Mouse (Mus musculus): ENCODE measurements around the gene Klhl36. TPM values are rescaled to one million over a fixed set of nuclear protein-coding genes. Genes with fewer than 3 reads are reported as not detected.

Klhl36 gene
- total RNA-seq, 1 experiment = 3.6 TPM

DNA sequence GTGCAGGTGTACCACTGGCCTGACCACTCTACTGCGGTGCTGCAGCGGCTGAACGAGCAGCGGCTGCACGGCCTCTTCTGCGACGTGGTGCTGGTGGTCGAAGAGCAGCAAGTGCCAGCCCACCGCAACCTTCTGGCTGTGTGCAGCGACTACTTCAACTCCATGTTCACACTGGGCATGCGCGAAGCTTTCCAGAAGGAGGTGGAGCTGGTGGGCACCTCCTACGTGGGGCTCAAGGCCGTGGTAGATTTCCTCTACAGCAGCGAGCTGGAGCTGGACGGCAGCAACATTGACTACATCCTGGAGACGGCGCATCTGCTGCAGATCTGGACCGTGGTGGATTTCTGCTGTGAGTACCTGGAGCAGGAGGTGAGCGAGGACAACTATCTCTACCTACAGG lies 7.5 kb downstream of the Klhl36 start:
- Histone ChIP-seq H3K4me1 (ENCODE audit: control insufficient read depth in 2 of 2, insufficient read depth in 2 of 2, low read length in 2 of 2, poor library complexity in 1 of 2) (peaks cover 2 to 6% of the 10 kb centered on the region in 2 experiments; a peak in 1 of 4 replicates), H3K36me3 (ENCODE audit: control insufficient read depth, insufficient read depth, low read length, poor library complexity, severe bottlenecking) (no peaks in the 10 kb centered on the region), H3K27ac (ENCODE audit: insufficient read depth, low read depth, low read length, poor library complexity, severe bottlenecking) (no peak overlapping the region), H3K9me3 (ENCODE audit: control insufficient read depth, insufficient read depth, low read depth, low read length) (no peaks in the 10 kb centered on the region), H3K4me3 (ENCODE audit: insufficient read depth in 1 of 2, low read depth in 1 of 2, low read length in 2 of 2, poor library complexity in 1 of 2, severe bottlenecking in 1 of 2) (peak overlapping the region in 1 of 2 experiments; percentile 36; a peak in 1 of 4 replicates), H3K9ac (ENCODE audit: insufficient read depth, low read depth, low read length, poor library complexity, severe bottlenecking) (no peak overlapping the region)
- peak; percentile 56 for DNase-seq (ENCODE audit: low read depth, low spot score)
- in situ Hi-C loops (cut with MboI; ENCODE audit: low sequenced_read_pairs in 2 of 2, unreplicated experiment in 2 of 2) = no loop called here
- TF ChIP-seq MAFK (IDR thresholded peaks at IDR 0.05; ENCODE audit: insufficient read depth, low read depth, low read length) (no peak), CHD2 (IDR thresholded peaks at IDR 0.05; ENCODE audit: low read depth, low read length) (no peak), HCFC1 (IDR thresholded peaks at IDR 0.05; ENCODE audit: borderline replicate concordance, insufficient read depth, low read length) (no peak), ZC3H11A (IDR thresholded peaks at IDR 0.05; ENCODE audit: borderline replicate concordance, low read depth, low read length) (no peak), ZNF384 (IDR thresholded peaks at IDR 0.05; ENCODE audit: low read depth, low read length) (no peak)

DNA sequence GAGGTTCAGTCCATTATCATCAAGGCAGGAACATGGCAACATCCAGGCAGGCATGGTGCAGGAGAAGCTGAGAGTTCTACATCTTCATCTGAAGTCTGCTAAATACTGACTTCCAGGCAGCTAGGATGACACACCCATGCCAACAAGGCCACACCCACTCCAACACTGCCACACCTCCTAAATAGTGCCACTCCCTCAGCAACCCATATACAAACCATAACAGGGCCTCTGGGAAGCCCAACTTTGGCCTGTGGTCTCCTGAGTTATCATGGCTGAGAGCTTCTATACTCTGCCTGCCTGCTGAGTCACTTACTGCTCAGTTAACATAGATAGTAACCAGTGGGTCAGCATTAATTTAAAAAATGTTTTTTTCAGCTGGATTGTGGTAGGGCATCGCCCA lies 11.1 kb downstream of the Klhl36 start:
- Histone ChIP-seq H3K27ac (ENCODE audit: insufficient read depth, low read depth, low read length, poor library complexity, severe bottlenecking) (no peak overlapping the region), H3K9me3 (ENCODE audit: control insufficient read depth, insufficient read depth, low read depth, low read length) (no peaks in the 10 kb centered on the region), H3K9ac (ENCODE audit: insufficient read depth, low read depth, low read length, poor library complexity, severe bottlenecking) (no peak overlapping the region), H3K36me3 (ENCODE audit: control insufficient read depth, insufficient read depth, low read length, poor library complexity, severe bottlenecking) (no peaks in the 10 kb centered on the region), H3K4me1 (ENCODE audit: control insufficient read depth in 2 of 2, insufficient read depth in 2 of 2, low read length in 2 of 2, poor library complexity in 1 of 2) (peaks cover 2 to 10% of the 10 kb centered on the region in 2 experiments; a peak in 1 of 4 replicates), H3K4me3 (ENCODE audit: insufficient read depth in 1 of 2, low read depth in 1 of 2, low read length in 2 of 2, poor library complexity in 1 of 2, severe bottlenecking in 1 of 2) (no peak overlapping the region)
- TF ChIP-seq MAFK (IDR thresholded peaks at IDR 0.05; ENCODE audit: insufficient read depth, low read depth, low read length) = no peak
- no peak for TF ChIP-seq ZC3H11A (IDR thresholded peaks at IDR 0.05; ENCODE audit: borderline replicate concordance, low read depth, low read length)
- TF ChIP-seq ZNF384 (IDR thresholded peaks at IDR 0.05; ENCODE audit: low read depth, low read length) = no peak
- TF ChIP-seq CHD2 (IDR thresholded peaks at IDR 0.05; ENCODE audit: low read depth, low read length) = no peak
- no peak for TF ChIP-seq HCFC1 (IDR thresholded peaks at IDR 0.05; ENCODE audit: borderline replicate concordance, insufficient read depth, low read length)
- in situ Hi-C loops (cut with MboI; ENCODE audit: low sequenced_read_pairs in 2 of 2, unreplicated experiment in 2 of 2) = no loop called here
- no peak for DNase-seq (ENCODE audit: low read depth, low spot score)

DNA sequence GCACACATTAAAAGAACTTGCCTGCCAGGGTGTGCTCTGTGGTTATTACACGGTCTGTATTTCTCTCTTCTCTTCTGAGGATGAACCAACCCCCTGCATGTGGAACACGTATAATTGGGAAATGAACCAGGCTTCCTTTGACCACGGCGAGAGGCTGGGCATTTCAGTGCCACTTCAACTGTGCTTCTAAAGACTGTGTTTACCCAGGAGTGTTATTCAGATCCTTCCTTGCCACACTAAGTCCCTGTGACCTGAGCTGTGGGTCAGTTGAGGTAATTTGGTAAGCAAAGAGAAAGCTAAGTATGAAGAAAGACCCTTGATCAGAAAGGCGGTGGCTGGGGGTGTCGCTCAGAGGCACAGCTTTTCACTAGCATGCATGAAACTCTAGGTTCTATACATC lies 19.2 kb downstream of the Klhl36 start:
- Histone ChIP-seq H3K27ac (ENCODE audit: insufficient read depth, low read depth, low read length, poor library complexity, severe bottlenecking) (no peak overlapping the region), H3K4me3 (ENCODE audit: insufficient read depth in 1 of 2, low read depth in 1 of 2, low read length in 2 of 2, poor library complexity in 1 of 2, severe bottlenecking in 1 of 2) (no peak overlapping the region), H3K9ac (ENCODE audit: insufficient read depth, low read depth, low read length, poor library complexity, severe bottlenecking) (no peak overlapping the region), H3K9me3 (ENCODE audit: control insufficient read depth, insufficient read depth, low read depth, low read length) (no peaks in the 10 kb centered on the region), H3K4me1 (ENCODE audit: control insufficient read depth in 2 of 2, insufficient read depth in 2 of 2, low read length in 2 of 2, poor library complexity in 1 of 2) (peaks cover 0 to 5% of the 10 kb centered on the region in 2 experiments; a peak in 1 of 4 replicates), H3K36me3 (ENCODE audit: control insufficient read depth, insufficient read depth, low read length, poor library complexity, severe bottlenecking) (no peaks in the 10 kb centered on the region)
- in situ Hi-C loops (cut with MboI; ENCODE audit: low sequenced_read_pairs in 2 of 2, unreplicated experiment in 2 of 2) = no loop called here
- DNase-seq (ENCODE audit: low read depth, low spot score) = no peak
- TF ChIP-seq ZC3H11A (IDR thresholded peaks at IDR 0.05; ENCODE audit: borderline replicate concordance, low read depth, low read length) (no peak), MAFK (IDR thresholded peaks at IDR 0.05; ENCODE audit: insufficient read depth, low read depth, low read length) (no peak), HCFC1 (IDR thresholded peaks at IDR 0.05; ENCODE audit: borderline replicate concordance, insufficient read depth, low read length) (no peak), CHD2 (IDR thresholded peaks at IDR 0.05; ENCODE audit: low read depth, low read length) (no peak), ZNF384 (IDR thresholded peaks at IDR 0.05; ENCODE audit: low read depth, low read length) (no peak)

DNA sequence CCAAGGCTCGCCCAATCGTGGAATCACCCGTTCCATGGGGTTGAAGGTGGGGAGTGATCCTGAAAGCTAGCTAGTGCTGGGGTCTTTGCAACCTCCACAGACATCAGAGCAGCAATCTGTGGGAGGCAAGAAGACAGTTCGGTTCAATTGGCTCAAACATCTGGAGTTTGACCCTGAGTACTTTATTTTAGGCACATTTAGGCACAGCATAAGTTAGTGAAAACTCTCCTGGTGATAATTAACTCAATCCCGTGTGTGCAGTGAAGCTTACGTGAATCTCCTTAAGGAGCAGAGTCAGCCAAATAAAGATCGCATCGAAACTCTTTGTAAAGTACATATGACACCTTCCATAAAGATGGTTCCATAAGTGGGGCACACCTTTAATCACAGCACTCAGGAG lies 19.9 kb downstream of the Klhl36 start:
- no peaks in the 10 kb centered on the region for H3K36me3 ChIP-seq (ENCODE audit: control insufficient read depth, insufficient read depth, low read length, poor library complexity, severe bottlenecking)
- H3K9me3 ChIP-seq (ENCODE audit: control insufficient read depth, insufficient read depth, low read depth, low read length) = no peaks in the 10 kb centered on the region
- TF ChIP-seq ZNF384 (IDR thresholded peaks at IDR 0.05; ENCODE audit: low read depth, low read length) (no peak), ZC3H11A (IDR thresholded peaks at IDR 0.05; ENCODE audit: borderline replicate concordance, low read depth, low read length) (no peak), CHD2 (IDR thresholded peaks at IDR 0.05; ENCODE audit: low read depth, low read length) (no peak), HCFC1 (IDR thresholded peaks at IDR 0.05; ENCODE audit: borderline replicate concordance, insufficient read depth, low read length) (no peak)
- no peak overlapping the region for H3K9ac ChIP-seq (ENCODE audit: insufficient read depth, low read depth, low read length, poor library complexity, severe bottlenecking)
- in situ Hi-C loops (cut with MboI; ENCODE audit: low sequenced_read_pairs in 2 of 2, unreplicated experiment in 2 of 2) = no loop called here
- peaks cover 0 to 2% of the 10 kb centered on the region in 2 experiments; a peak in 1 of 4 replicates for H3K4me1 ChIP-seq (ENCODE audit: control insufficient read depth in 2 of 2, insufficient read depth in 2 of 2, low read length in 2 of 2, poor library complexity in 1 of 2)
- no peak overlapping the region for H3K27ac ChIP-seq (ENCODE audit: insufficient read depth, low read depth, low read length, poor library complexity, severe bottlenecking)
- no peak overlapping the region for H3K4me3 ChIP-seq (ENCODE audit: insufficient read depth in 1 of 2, low read depth in 1 of 2, low read length in 2 of 2, poor library complexity in 1 of 2, severe bottlenecking in 1 of 2)
- DNase-seq (ENCODE audit: low read depth, low spot score) = no peak

DNA sequence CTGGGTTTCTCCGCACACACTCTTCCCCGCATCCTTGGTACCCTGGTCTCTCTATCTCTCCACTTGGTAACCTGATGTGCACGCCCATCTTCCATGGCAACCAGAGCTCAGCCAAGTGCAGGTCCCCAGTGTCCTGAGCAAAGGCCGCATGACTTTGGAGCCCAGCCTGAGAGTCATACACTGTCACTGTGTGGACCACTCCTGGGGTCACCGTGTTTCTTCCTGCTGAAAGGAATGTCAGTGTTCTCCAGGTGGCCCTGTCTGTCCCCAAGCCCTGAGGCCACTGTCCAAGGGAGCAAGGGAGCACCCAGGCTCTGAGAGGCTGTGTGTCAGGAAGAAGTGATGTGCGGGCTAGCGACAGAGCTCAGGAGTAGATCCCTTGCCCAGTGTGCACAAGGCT lies 21.2 kb downstream of the Klhl36 start:
- Histone ChIP-seq H3K9me3 (ENCODE audit: control insufficient read depth, insufficient read depth, low read depth, low read length) (no peaks in the 10 kb centered on the region), H3K9ac (ENCODE audit: insufficient read depth, low read depth, low read length, poor library complexity, severe bottlenecking) (no peak overlapping the region), H3K27ac (ENCODE audit: insufficient read depth, low read depth, low read length, poor library complexity, severe bottlenecking) (no peak overlapping the region; the same call in 1 of the 2 replicates), H3K36me3 (ENCODE audit: control insufficient read depth, insufficient read depth, low read length, poor library complexity, severe bottlenecking) (no peaks in the 10 kb centered on the region), H3K4me1 (ENCODE audit: control insufficient read depth in 2 of 2, insufficient read depth in 2 of 2, low read length in 2 of 2, poor library complexity in 1 of 2) (peaks cover 0 to 2% of the 10 kb centered on the region in 2 experiments; a peak in 1 of 4 replicates), H3K4me3 (ENCODE audit: insufficient read depth in 1 of 2, low read depth in 1 of 2, low read length in 2 of 2, poor library complexity in 1 of 2, severe bottlenecking in 1 of 2) (no peak overlapping the region)
- in situ Hi-C loops (cut with MboI; ENCODE audit: low sequenced_read_pairs in 2 of 2, unreplicated experiment in 2 of 2) = no loop called here
- no peak for DNase-seq (ENCODE audit: low read depth, low spot score)
- no peak for TF ChIP-seq ZC3H11A (IDR thresholded peaks at IDR 0.05; ENCODE audit: borderline replicate concordance, low read depth, low read length)
- TF ChIP-seq CHD2 (IDR thresholded peaks at IDR 0.05; ENCODE audit: low read depth, low read length) = no peak
- no peak for TF ChIP-seq MAFK (IDR thresholded peaks at IDR 0.05; ENCODE audit: insufficient read depth, low read depth, low read length)
- TF ChIP-seq ZNF384 (IDR thresholded peaks at IDR 0.05; ENCODE audit: low read depth, low read length) = no peak
- TF ChIP-seq HCFC1 (IDR thresholded peaks at IDR 0.05; ENCODE audit: borderline replicate concordance, insufficient read depth, low read length) = no peak
